Comparison of ENCODE assay signal across 9 mouse cellular contexts in genomic region chr15:94206454-94206853, GRCm38 (mm10).
"Had no signal": no experiment of that assay in that cellular context is flagged by ENCODE, and none has a peak within 500 bp of the region (broad histone marks: within the 10 kb centered on the region; RNA-seq: fewer than 3 reads in every experiment).

No protein-coding gene starts in this region.

- DNase-seq: kidney, postnatal 25 days; left cerebral cortex, postnatal 4 days; liver; lung, adult 18-20 months; lung, postnatal 10 days; lung, postnatal 36 days; retina, postnatal 1 day; thymus, adult 18-20 months; thymus, postnatal 36 days had no signal
